Mouse (Mus musculus) brown adipose tissue, adult 24 weeks (tissue): ENCODE measurements around the gene Pbld2. TPM values are rescaled to one million over a fixed set of nuclear protein-coding genes. Genes with fewer than 3 reads are reported as not detected.
A peak's percentile ranks its signal among the peaks of the same experiment; 100 is the strongest.

Source experiments
- H3K27ac ChIP-seq: fragments of 200-500 bp; replicated peaks from 2 replicates; pipeline ENCODE4 v1.5.1; 2012; ENCODE audit warnings: low read depth, mild to moderate bottlenecking, low read length
- H3K4me1 ChIP-seq: fragments of 200-500 bp; 2 replicates; pipeline ENCODE4 v1.6.1; 2012; ENCODE audit warnings: low read length, mixed read lengths; ENCODE audit not compliant: control insufficient read depth, insufficient read depth, insufficient read length
- H3K4me3 ChIP-seq: fragments of 200-500 bp; 2 replicates; pipeline ENCODE4 v1.5.1; 2012; ENCODE audit warnings: low read depth, mild to moderate bottlenecking, low read length, moderate library complexity; ENCODE audit not compliant: insufficient read depth
- polyA plus RNA-seq: library from polyadenylated mRNA; stranded (reverse); fragments of >200 nt; gene quantifications from 2 replicates; pipeline ENCODE4 v1.2.4, GENCODE M21; 2012; ENCODE audit not compliant: missing spikeins, insufficient read depth, insufficient read length

Gene Pbld2
- 0.58 and 1.9 TPM in 2 replicates for polyA plus RNA-seq

DNA sequence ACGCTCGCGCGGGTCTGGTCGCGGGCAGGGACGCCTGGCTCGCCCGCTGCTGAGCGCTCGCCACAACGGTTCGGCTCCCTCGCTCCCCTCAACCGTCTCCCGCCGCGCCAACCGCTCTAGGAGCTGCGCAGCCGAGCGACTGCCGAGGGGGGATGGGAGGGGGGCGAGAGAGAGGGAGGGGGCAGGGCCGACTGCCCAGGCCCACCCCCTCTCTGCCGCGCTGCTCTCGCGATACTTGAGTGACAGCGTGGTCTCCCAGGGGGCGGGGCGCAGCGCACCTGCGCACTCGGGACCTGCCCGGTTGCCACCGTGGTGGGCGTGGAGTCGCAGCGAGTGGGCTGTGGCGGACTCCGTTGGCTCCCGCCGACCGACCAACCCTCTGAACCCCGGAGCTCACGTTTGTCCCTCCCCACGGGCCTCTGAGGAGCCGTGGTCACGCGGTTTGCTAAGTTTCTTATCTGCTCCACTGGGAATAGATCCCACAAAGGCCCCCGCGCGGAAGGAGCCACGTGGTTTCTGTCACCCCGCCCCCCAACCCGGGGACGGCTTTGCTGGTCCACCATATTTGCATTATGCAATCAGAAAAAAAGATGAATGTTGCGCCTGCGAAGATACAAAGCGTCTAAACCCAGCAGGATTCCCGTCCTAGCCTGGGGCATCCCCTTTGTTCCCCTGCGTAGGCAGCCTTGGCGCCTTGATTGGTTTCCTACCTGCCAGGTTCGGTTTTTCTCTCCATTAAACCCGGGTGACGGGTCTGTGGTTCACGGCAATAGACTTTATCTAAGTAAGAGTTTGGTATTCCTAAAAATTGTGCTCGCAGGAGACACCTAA, at the start of gene Pbld2, which contains the start of gene Hnrnph3:
Gene Pbld2 (plus strand): TSS at position 567 of the 831 bp plus-strand sequence.
Gene Hnrnph3 (minus strand): TSS at position 469 of the 831 bp plus-strand sequence.
- peaks cover 6% of the 10 kb centered on the region for H3K4me1 ChIP-seq
- H3K27ac ChIP-seq, result peak within 1 kb of the TSS; percentile 98
- H3K4me3 ChIP-seq, result peak within 1 kb of the TSS; percentile 97

DNA sequence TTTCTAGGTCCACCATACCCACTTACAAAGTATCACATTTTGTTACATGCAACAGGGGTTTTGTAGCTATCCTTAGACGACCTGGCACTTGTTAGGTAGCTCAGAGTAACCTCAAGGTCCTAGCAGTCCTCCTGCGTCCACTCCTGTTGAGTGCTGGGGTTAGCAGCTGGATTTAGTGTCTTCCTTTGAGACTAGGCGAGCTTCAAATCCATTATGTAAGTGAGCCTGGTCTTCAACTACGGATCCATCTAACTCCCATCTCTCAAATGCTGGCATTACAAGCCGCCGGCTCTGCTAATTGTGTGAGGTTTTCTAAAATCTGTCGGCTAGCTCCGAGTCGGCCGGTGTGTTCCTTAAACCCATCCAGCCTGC, 44.5 kb upstream of the Pbld2 start:
- H3K4me1 ChIP-seq, result no peaks in the 10 kb centered on the region
- no peak overlapping the region for H3K27ac ChIP-seq
- peak overlapping the region; percentile 82 for H3K4me3 ChIP-seq

GRCm38 (mm10) chr10:62980039-62980954, 43.8 kb upstream of the Pbld2 start, which contains the start of gene Rufy2:
TSS of gene Rufy2 (plus strand) at chr10:62980223.
- Histone ChIP-seq H3K4me1 (no peaks in the 10 kb centered on the region), H3K27ac (no peak within 1 kb of the TSS), H3K4me3 (peak within 1 kb of the TSS; percentile 82)

DNA sequence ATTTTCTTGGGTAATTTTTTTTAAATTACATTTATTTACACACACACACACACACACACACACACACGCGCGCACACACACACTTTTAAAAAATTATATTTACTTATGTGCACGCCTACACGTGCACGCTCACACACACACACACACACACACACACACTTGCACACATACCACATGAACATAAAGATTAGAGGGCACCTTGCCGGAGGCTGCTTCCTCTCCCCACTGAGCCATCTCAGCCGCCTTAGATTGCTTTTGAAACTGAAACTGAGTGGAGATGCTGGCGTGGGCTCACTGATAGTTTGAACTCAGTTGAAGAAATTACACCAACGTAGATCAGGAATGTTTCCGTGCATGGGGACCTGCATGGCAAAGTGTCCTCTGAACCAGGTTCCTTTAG, 40.0 kb upstream of the Pbld2 start:
- no peak overlapping the region for H3K27ac ChIP-seq
- H3K4me3 ChIP-seq, result no peak overlapping the region
- no peaks in the 10 kb centered on the region for H3K4me1 ChIP-seq

DNA sequence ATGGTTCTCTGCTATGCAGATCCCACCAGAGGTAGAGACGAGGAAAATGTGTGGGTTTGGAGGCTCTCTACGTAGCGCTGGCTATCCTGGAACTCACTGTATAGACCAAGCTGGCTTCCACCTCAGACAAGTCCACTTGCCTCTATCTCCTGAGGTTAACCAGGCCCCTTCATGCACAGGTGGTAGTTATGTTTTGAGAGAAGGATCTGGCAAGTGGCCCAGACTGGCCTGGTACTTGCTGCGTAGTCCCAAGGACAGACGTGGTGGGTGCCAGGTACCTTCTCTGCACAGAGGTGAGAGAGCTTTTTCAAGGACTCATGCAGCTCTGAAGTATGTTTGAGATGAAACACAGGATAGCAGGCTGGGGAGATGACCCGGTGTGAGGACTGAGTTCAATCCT, 39.6 kb upstream of the Pbld2 start:
- Histone ChIP-seq H3K27ac (no peak overlapping the region), H3K4me1 (no peaks in the 10 kb centered on the region), H3K4me3 (no peak overlapping the region)

- H3K27ac ChIP-seq, result no peak overlapping the region
- H3K4me1 ChIP-seq, result no peaks in the 10 kb centered on the region
- no peak overlapping the region for H3K4me3 ChIP-seq
Measured at GRCm38 (mm10) chr10:62987341-62987740, 36.8 kb upstream of the Pbld2 start.

DNA sequence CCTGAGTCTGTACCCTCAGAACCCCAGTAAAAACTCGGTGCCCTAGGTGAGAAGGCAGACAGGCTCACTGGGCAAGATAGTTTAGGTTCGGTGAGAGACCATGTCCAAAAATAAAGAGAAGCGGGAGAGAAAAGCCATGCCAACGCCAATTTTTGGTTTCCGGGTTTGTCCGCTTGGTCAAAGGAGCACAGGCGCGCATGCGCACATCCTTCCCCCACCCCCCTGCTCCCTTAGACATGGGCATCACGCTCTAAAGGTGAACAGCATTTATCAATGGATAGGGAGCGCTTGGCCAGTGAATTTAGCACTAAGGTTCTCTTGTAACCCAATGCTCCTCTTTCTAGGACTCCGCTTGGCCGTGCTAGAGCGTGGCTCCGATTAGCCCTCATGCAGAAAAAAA, 33.5 kb upstream of the Pbld2 start:
- no peaks in the 10 kb centered on the region for H3K4me1 ChIP-seq
- no peak overlapping the region for H3K27ac ChIP-seq
- H3K4me3 ChIP-seq, result no peak overlapping the region

DNA sequence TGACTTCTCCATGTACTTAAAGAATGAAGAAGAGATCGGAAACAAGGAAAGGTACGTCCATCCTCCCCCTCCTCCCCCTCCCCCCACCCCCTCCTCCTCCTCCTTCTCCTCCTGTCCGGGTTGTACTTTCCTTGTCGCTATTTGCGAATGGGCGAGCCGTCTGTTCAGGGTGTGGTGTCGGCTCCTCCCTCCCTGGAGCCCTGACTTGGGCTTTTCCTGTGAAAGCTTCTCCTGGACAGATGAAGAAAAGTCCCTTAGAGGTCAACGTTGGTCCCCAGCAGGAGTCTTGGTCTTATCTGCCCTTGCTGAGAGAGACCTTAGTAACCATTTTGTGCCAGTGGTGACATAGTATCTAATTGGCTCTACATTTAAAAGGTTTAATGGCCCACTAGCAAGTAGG, 30.1 kb upstream of the Pbld2 start:
- no peak overlapping the region for H3K4me3 ChIP-seq
- no peak overlapping the region for H3K27ac ChIP-seq
- H3K4me1 ChIP-seq, result no peaks in the 10 kb centered on the region

- Histone ChIP-seq H3K4me3 (no peak overlapping the region), H3K27ac (no peak overlapping the region), H3K4me1 (no peaks in the 10 kb centered on the region)
Measured at GRCm38 (mm10) chr10:63000584-63000983, 23.5 kb upstream of the Pbld2 start.

GRCm38 (mm10) chr10:63003252-63003651, 20.9 kb upstream of the Pbld2 start:
- Histone ChIP-seq H3K4me1 (no peaks in the 10 kb centered on the region), H3K27ac (no peak overlapping the region), H3K4me3 (no peak overlapping the region)

DNA sequence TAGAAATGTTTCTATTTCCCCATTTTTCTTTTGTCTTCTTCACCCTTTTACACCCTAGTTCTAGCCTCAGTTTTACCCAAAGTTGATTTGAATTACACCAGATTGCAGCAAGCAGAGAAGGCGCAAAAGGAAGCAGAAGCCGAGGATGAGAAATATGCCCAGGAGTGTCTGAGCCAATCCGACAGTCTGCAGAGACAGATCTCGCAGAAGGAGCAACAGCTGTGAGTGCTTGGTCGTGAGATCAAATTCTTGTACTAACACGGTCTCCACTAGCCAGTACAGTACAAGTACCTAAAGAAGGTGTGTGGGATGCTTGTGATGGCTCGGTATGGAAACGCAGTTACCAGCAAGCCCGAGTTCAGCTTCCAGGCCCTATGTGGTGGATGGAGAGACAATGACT, 19.6 kb upstream of the Pbld2 start:
- H3K27ac ChIP-seq, result no peak overlapping the region
- no peaks in the 10 kb centered on the region for H3K4me1 ChIP-seq
- H3K4me3 ChIP-seq, result no peak overlapping the region

- no peak overlapping the region for H3K27ac ChIP-seq
- H3K4me3 ChIP-seq, result no peak overlapping the region
- H3K4me1 ChIP-seq, result no peaks in the 10 kb centered on the region
Measured at GRCm38 (mm10) chr10:63008193-63008592, 15.9 kb upstream of the Pbld2 start.

GRCm38 (mm10) chr10:63010268-63010667, 13.8 kb upstream of the Pbld2 start:
- Histone ChIP-seq H3K27ac (no peak overlapping the region), H3K4me3 (no peak overlapping the region), H3K4me1 (no peaks in the 10 kb centered on the region)

GRCm38 (mm10) chr10:63011556-63011955, 12.6 kb upstream of the Pbld2 start:
- Histone ChIP-seq H3K4me1 (no peaks in the 10 kb centered on the region), H3K27ac (no peak overlapping the region), H3K4me3 (no peak overlapping the region)

DNA sequence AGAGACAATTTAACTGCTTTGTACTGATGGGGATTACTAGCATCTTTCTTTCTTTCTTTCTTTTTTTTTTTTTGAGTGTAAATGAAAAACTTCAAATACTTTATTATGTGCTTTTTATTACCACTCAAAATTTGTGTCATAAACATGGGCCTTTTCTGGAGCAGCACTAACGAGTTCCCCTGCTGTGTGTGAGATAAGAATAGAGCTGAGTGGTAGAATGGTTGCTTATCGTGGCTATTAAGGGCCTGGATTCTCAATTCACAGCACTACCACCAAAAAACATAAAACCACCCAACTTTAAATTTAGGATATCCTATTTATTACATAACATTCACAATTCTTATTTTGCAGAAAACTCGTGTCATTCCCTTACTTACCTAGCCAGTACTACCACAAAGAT, 10.6 kb upstream of the Pbld2 start:
- Histone ChIP-seq H3K27ac (no peak overlapping the region), H3K4me3 (no peak overlapping the region), H3K4me1 (no peaks in the 10 kb centered on the region; the same call in 1 of the 2 replicates)
